Mouse (Mus musculus) small intestine, adult 2 months (tissue): ENCODE results near the gene Pycr1. TPM values are rescaled to one million over a fixed set of nuclear protein-coding genes. Genes with fewer than 3 reads are reported as not detected.

Source experiments
- H3K27ac ChIP-seq: fragments of 200-500 bp; 2 replicates; pipeline ENCODE4 v1.5.1; 2012; ENCODE audit warnings: low read depth, low read length, control low read depth, inconsistent platforms; ENCODE audit not compliant: insufficient read depth
- H3K27me3 ChIP-seq: fragments of 200-500 bp; 2 replicates; pipeline ENCODE4 v1.6.1; 2012; ENCODE audit warnings: mild to moderate bottlenecking, moderate library complexity, low read length, inconsistent platforms; ENCODE audit not compliant: control insufficient read depth, insufficient read depth
- H3K36me3 ChIP-seq: fragments of 200-500 bp; 2 replicates; pipeline ENCODE4 v1.6.1; 2012; ENCODE audit warnings: mild to moderate bottlenecking, low read length, control low read depth, inconsistent platforms; ENCODE audit not compliant: control insufficient read depth, insufficient read depth
- H3K4me1 ChIP-seq: fragments of 200-500 bp; 2 replicates; pipeline ENCODE4 v1.6.1; 2012; ENCODE audit warnings: low read length, inconsistent platforms, mixed read lengths; ENCODE audit not compliant: control insufficient read depth, insufficient read depth, insufficient read length
- H3K4me3 ChIP-seq: fragments of 200-500 bp; 2 replicates; pipeline ENCODE4 v1.5.1; 2012; ENCODE audit warnings: low read depth, mild to moderate bottlenecking, control low read depth, inconsistent platforms, low read length, moderate library complexity
- CTCF ChIP-seq: fragments of 200-500 bp; IDR thresholded peaks from 2 replicates; pipeline ENCODE4 v1.5.1; 2012; ENCODE audit warnings: low read depth, mild to moderate bottlenecking, control low read depth, inconsistent platforms, low read length, moderate library complexity, mixed read lengths; ENCODE audit not compliant: insufficient replicate concordance, insufficient read length; ENCODE audit errors: extremely low read depth
- POLR2A ChIP-seq: fragments of 200-500 bp; IDR thresholded peaks from 2 replicates; pipeline ENCODE4 v1.6.1; 2012; ENCODE audit warnings: low read depth, mild to moderate bottlenecking, control low read depth, inconsistent platforms, low read length, moderate library complexity
- WGBS: fragments of 180-500 bp; shearing (Covaris S2); methylation state at CpG from one replicate; pipeline ENCODE4 v1.1.7; 2018; 5-methylcytosine and 5-hydroxymethylcytosine counted together
- polyA plus RNA-seq: library from polyadenylated mRNA; depleted of rRNA; stranded (reverse); fragments of >200 nt; gene quantifications from 2 replicates; pipeline ENCODE4 v1.2.3, GENCODE M21; 2012; rRNA removed

Gene Pycr1
- polyA plus RNA-seq, result 17.1 and 19.9 TPM in 2 replicates

- WGBS, result under 1% methylated on average over 15 of the region's 15 CpGs
- TF ChIP-seq CTCF (no peak), POLR2A (no peak)
- peaks cover 6% of the 10 kb centered on the region; the same call in 1 of the 2 replicates for H3K4me1 ChIP-seq
Measured at GRCm38 (mm10) chr11:120643601-120643987, at the start of gene Pycr1. Gene Pycr1 (minus strand): TSS chr11:120643769.

GRCm38 (mm10) chr11:120692471-120693011 lies 49.0 kb upstream of the Pycr1 start:
- peak overlapping the region; percentile 92 for H3K27ac ChIP-seq
- no peaks in the 10 kb centered on the region for H3K27me3 ChIP-seq
- no peak overlapping the region for H3K4me3 ChIP-seq
- H3K36me3 ChIP-seq, result peaks cover 35% of the 10 kb centered on the region
- peaks cover 16% of the 10 kb centered on the region; the same call in 1 of the 2 replicates for H3K4me1 ChIP-seq
- TF ChIP-seq CTCF (no peak), POLR2A (no peak)
- 33% methylated on average over 4 of the region's 4 CpGs for WGBS

More at GRCm38 (mm10) chr11:120643601-120643987, at the start of gene Pycr1:
- H3K27ac ChIP-seq, result no peak within 1 kb of the TSS
- peak within 1 kb of the TSS; percentile 67 for H3K4me3 ChIP-seq
- H3K27me3 ChIP-seq, result no peaks in the 10 kb centered on the region; the same call in 1 of the 2 replicates
- H3K36me3 ChIP-seq, result no peaks in the 10 kb centered on the region

- 83% methylated on average over 3 of the region's 3 CpGs for WGBS
- Histone ChIP-seq H3K36me3 (peaks cover 46% of the 10 kb centered on the region), H3K4me3 (no peak overlapping the region), H3K4me1 (peaks cover 14% of the 10 kb centered on the region; the same call in 1 of the 2 replicates), H3K27ac (no peak overlapping the region), H3K27me3 (no peaks in the 10 kb centered on the region)
- TF ChIP-seq CTCF (no peak), POLR2A (no peak)
Measured at GRCm38 (mm10) chr11:120689365-120689764, 45.8 kb upstream of the Pycr1 start.

GRCm38 (mm10) chr11:120686650-120687272 lies 43.2 kb upstream of the Pycr1 start:
- Histone ChIP-seq H3K4me1 (no peaks in the 10 kb centered on the region; the same call in 1 of the 2 replicates), H3K27ac (no peak overlapping the region)

GRCm38 (mm10) chr11:120684660-120685059 lies 41.1 kb upstream of the Pycr1 start:
- TF ChIP-seq POLR2A, result no peak
- no peak for TF ChIP-seq CTCF
- Histone ChIP-seq H3K27ac (no peak overlapping the region), H3K36me3 (peaks cover 59% of the 10 kb centered on the region), H3K4me3 (no peak overlapping the region), H3K27me3 (no peaks in the 10 kb centered on the region), H3K4me1 (peaks cover 13% of the 10 kb centered on the region; the same call in 1 of the 2 replicates)
- WGBS, result 84% methylated on average over 2 of the region's 2 CpGs

More at GRCm38 (mm10) chr11:120686650-120687272, 43.2 kb upstream of the Pycr1 start:
- Histone ChIP-seq H3K4me3 (no peak overlapping the region), H3K36me3 (peaks cover 56% of the 10 kb centered on the region), H3K27me3 (no peaks in the 10 kb centered on the region)
- TF ChIP-seq CTCF (no peak), POLR2A (no peak)
- WGBS, result 89% methylated on average over 20 of the region's 20 CpGs

GRCm38 (mm10) chr11:120684086-120684485 lies 40.5 kb upstream of the Pycr1 start:
- H3K36me3 ChIP-seq, result peaks cover 53% of the 10 kb centered on the region
- H3K4me3 ChIP-seq, result no peak overlapping the region
- 92% methylated on average over 2 of the region's 2 CpGs for WGBS
- no peaks in the 10 kb centered on the region for H3K27me3 ChIP-seq
- TF ChIP-seq CTCF (no peak), POLR2A (no peak)
- H3K4me1 ChIP-seq, result peaks cover 16% of the 10 kb centered on the region
- H3K27ac ChIP-seq, result no peak overlapping the region

- Histone ChIP-seq H3K27ac (no peak overlapping the region), H3K4me3 (no peak overlapping the region), H3K27me3 (no peaks in the 10 kb centered on the region), H3K4me1 (peaks cover 16% of the 10 kb centered on the region), H3K36me3 (peaks cover 51% of the 10 kb centered on the region)
- WGBS, result 95% methylated on average over 3 of the region's 3 CpGs
- TF ChIP-seq POLR2A (no peak), CTCF (no peak)
Measured at GRCm38 (mm10) chr11:120683536-120683935, 40.0 kb upstream of the Pycr1 start.
